Mouse (Mus musculus) heart, embryonic 10.5 days (tissue): ENCODE results near the gene Fxr2. TPM values are rescaled to one million over a fixed set of nuclear protein-coding genes. Genes with fewer than 3 reads are reported as not detected.
A peak's percentile ranks its signal among the peaks of the same experiment; 100 is the strongest.
"Not testable (repeated sequence)": the region's sequence is repeated elsewhere in the genome, so short reads cannot be mapped to it uniquely, and the experiment has no call there.

Experiments used
- DNase-seq: peaks from one replicate; pipeline ENCODE4 v3.0.0-alpha.2; 2017; ENCODE audit warnings: low spot score
- H3K27ac ChIP-seq: fragments of 300-500 bp; sonication (generic); 2 replicates; pipeline ENCODE4 v1.5.1; 2016; ENCODE audit warnings: mild to moderate bottlenecking
- H3K27me3 ChIP-seq: fragments of 300-500 bp; sonication (generic); 2 replicates; pipeline ENCODE4 v1.6.1; 2016; ENCODE audit warnings: mild to moderate bottlenecking; ENCODE audit not compliant: poor library complexity, insufficient read depth, severe bottlenecking
- H3K36me3 ChIP-seq: fragments of 300-500 bp; sonication (generic); 2 replicates; pipeline ENCODE4 v1.6.1; 2016; ENCODE audit warnings: mild to moderate bottlenecking, moderate library complexity
- H3K4me1 ChIP-seq: fragments of 300-500 bp; sonication (generic); 2 replicates; pipeline ENCODE4 v1.6.1; 2016; ENCODE audit warnings: mild to moderate bottlenecking
- H3K4me3 ChIP-seq: fragments of 300-500 bp; sonication (generic); 2 replicates; pipeline ENCODE4 v1.5.1; 2016; ENCODE audit warnings: mild to moderate bottlenecking, moderate library complexity
- H3K9me3 ChIP-seq: fragments of 300-500 bp; sonication (generic); 2 replicates; pipeline ENCODE4 v1.6.1; 2016; ENCODE audit warnings: mild to moderate bottlenecking, moderate library complexity
- WGBS: fragments of 180-500 bp; shearing (Covaris S2); methylation state at CpG from one replicate; pipeline ENCODE4 v1.1.7; 2016; 5-methylcytosine and 5-hydroxymethylcytosine counted together
- microRNA counts: library from miRNA; unstranded; fragments of <30 nt; microRNA quantifications from one replicate; lab custom pipeline; 2017
- microRNA-seq: library from miRNA; unstranded; fragments of <30 nt; microRNA quantifications from one replicate; pipeline ENCODE4, GENCODE M21; 2017
- polyA plus RNA-seq: library from polyadenylated mRNA; unstranded; fragments of >200 nt; fragmentation: Nextera tagmentation; extraction: Ambion mirVana; gene quantifications from 2 replicates; pipeline ENCODE4 v1.2.1, GENCODE M21; 2016

Fxr2 gene
- polyA plus RNA-seq, 1 experiment from 2014 or later, result 44.7 TPM

DNA sequence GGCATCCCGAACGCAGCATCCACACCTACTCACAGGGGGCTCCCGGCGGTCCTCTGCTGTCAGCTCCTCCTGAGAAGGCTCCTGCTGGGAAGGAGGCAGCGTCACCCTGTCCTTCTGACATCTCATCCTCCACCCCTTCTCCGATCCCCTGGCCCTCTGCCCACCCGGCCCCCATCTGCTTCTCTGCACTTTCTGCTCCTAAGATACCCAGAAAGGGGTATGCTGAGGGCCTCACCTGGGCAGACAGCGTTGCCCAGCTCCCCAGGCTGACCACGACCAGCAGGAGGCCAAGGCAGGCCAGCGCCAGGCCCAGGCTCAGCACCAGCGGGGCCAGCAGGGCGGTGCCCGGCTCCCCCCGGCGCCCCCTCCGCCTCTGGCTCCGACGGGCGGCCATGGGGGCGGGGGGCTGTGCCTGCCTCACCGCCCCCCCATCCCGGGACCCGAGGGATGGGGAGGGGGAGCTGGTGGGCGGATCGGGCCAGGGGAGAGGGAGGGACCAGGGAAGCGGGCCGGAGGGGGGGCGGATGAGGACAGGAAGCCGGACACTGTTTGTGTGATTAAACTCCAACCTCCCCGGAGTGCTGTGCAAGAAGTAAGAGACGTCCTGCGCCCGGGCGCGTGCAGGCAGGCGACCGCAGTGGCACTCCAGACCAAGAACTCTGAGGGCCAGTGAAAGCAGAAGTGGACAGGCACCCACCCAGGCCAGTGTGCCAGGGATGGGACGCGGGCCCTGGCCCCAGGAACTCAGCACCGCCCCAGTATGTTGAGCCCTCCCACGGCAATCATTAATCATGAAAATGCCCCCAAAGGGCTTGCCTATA is 62.8 kb downstream of the Fxr2 start, which contains the start of the genes Tnfsf12 and Tnfsfm13:
Gene Tnfsf12, minus strand, starts transcription at position 489 of the 821 bp plus-strand sequence.
Gene Tnfsfm13, minus strand, starts transcription at position 738 of the 821 bp plus-strand sequence.
- Histone ChIP-seq H3K4me1 (peaks cover 37% of the 10 kb centered on the region), H3K9me3 (no peaks in the 10 kb centered on the region)
- WGBS, result under 1% methylated on average over 40 of the region's 41 CpGs

DNA sequence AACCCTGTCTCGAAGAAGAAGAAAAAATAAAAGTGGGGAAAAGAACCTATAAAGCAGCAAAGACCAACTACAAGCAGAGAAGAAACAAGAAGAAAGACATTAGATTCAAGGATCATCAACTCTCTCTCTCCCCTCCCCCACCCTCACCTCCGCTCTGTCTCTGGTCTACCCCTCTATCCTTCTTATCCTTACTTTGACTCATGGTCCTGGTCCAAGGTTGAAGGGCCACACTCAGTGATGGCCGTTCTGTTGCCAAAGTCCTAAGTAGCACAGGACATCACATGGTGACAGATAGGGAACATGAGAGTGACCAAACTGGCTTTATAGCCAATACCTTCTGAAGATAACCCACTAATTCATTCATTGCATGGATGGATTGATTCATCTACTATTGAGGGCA is 64.6 kb downstream of the Fxr2 start:
- DNase-seq, result no peak
- Histone ChIP-seq H3K4me3 (no peak overlapping the region), H3K27ac (no peak overlapping the region), H3K36me3 (no peaks in the 10 kb centered on the region), H3K27me3 (no peaks in the 10 kb centered on the region), H3K4me1 (peaks cover 40% of the 10 kb centered on the region), H3K9me3 (no peaks in the 10 kb centered on the region)
- 83% methylated on average over 3 of the region's 3 CpGs for WGBS

More for the DNA sequence above, 62.8 kb downstream of the Fxr2 start, which contains the start of the genes Tnfsf12 and Tnfsfm13:
- H3K27ac ChIP-seq, result peak within 1 kb of the TSS; percentile 93
- DNase-seq, result peak; percentile 83
- no peaks in the 10 kb centered on the region for H3K36me3 ChIP-seq
- H3K4me3 ChIP-seq, result peak within 1 kb of the TSS; percentile 79
- no peaks in the 10 kb centered on the region for H3K27me3 ChIP-seq

DNA sequence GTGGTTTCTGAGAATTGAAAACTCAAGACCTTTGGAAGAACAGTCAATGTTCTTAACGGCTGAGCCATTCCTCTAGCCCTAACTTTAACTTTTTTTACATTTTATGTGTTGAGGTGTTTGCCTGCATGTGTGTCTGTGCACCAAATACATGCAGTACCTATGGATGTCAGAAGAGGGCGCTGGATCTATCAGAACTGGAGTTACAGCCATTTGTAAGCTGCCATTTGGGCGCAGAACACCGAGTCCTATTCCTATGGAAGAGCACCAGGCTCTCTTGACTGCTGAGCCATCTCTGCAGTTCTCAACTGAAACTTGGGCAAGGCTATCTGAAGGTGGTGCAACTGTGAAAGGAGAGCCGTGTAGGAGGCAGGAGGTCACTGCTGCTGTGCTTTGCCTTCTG is 65.8 kb downstream of the Fxr2 start:
- 72% methylated on average over 5 of the region's 5 CpGs for WGBS
- H3K9me3 ChIP-seq, result no peaks in the 10 kb centered on the region

DNA sequence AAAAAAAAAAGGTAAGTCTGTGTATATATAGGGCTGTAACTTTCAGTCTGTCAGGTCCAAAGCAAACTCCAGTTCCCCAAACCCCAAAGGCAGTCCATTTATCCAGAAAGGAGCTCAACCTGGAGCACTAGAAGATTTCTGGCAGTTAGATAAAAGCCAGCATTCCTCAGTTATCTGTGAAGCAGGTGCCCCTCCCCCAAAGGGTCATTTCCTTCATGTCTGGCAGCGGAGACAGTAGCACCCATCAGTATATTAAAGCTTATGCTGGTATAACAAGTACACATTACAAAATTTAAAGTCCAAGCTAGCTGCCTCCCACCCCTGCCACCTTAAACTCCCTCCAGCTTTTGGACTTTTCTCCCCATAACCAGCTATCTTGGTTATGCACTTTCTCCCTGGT is 66.8 kb downstream of the Fxr2 start:
- Histone ChIP-seq H3K27me3 (no peaks in the 10 kb centered on the region), H3K4me1 (peaks cover 33% of the 10 kb centered on the region), H3K36me3 (no peaks in the 10 kb centered on the region), H3K4me3 (0 out of 2 replicates have a peak overlapping the region, but pooled peaks have one; percentile 15), H3K9me3 (no peaks in the 10 kb centered on the region), H3K27ac (peak overlapping the region; percentile 56; the same call in 1 of the 2 replicates)
- no peak for DNase-seq
- WGBS, result 22% methylated on average over 1 of the region's 1 CpGs

More for the DNA sequence above, 65.8 kb downstream of the Fxr2 start:
- Histone ChIP-seq H3K4me3 (no peak overlapping the region), H3K27me3 (no peaks in the 10 kb centered on the region), H3K4me1 (peaks cover 33% of the 10 kb centered on the region), H3K36me3 (no peaks in the 10 kb centered on the region), H3K27ac (no peak overlapping the region)
- DNase-seq, result no peak

DNA sequence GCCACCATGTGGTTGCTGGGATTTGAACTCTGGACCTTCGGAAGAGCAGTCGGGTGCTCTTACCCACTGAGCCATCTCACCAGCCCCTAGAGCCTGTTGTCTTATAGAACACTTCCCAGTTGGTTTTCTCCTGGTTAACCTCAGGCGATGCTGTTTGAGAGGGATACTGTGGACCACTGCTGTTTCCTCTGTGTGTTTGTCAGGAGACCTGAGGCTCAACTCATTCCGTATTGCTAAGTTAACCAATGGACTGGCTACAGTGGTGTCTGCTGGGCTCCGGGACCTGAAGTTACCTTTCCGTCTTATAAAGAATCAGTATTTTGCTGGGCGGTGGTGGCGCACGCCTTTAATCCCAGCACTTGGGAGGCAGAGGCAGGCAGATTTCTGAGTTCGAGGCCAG is 70.1 kb downstream of the Fxr2 start:
- not testable (repeated sequence) for H3K9me3 ChIP-seq
- WGBS, result 94% methylated on average over 10 of the region's 10 CpGs

More for the DNA sequence above, 70.1 kb downstream of the Fxr2 start:
- peaks cover 17% of the 10 kb centered on the region for H3K4me1 ChIP-seq
- H3K27me3 ChIP-seq, H3K4me3 ChIP-seq, DNase-seq, H3K27ac ChIP-seq, H3K36me3 ChIP-seq: not testable (repeated sequence)

MicroRNA genes within 50 kb of the gene (microRNA counts, 519-probe panel; counts per million panel counts)
- not detected for microRNA mmu-miR-1934 (lab: Ali Mortazavi, UCI)
- 2,799 counts per million, percentile 10 among the panel's probes with 10 or more counts for microRNA mmu-miR-467f (lab: Ali Mortazavi, UCI)

Small RNA genes lying within 50 kb of the gene (microRNA-seq; reads per million reads assigned to microRNA genes)
- gene Mir1934 (10.1 reads per million, percentile 24 among the genes with 10 or more reads in this experiment), gene Mir467f (not detected)

Other genes with a start within 250 kb of the Fxr2 start
- gene Naa38, start 237.5 kb upstream of the Fxr2 start, polyA plus RNA-seq, result 158 and 165 TPM in 2 replicates
- gene Cyb5d1, start 237.4 kb upstream of the Fxr2 start, polyA plus RNA-seq, result 27.4 and 31.8 TPM in 2 replicates
- 38.9 and 52.5 TPM in 2 replicates for gene Tmem88, start 234.8 kb upstream of the Fxr2 start, polyA plus RNA-seq
- 20.9 and 26.9 TPM in 2 replicates for gene Kdm6b, start 219.3 kb upstream of the Fxr2 start, polyA plus RNA-seq
- gene Dnah2, start 83.9 kb upstream of the Fxr2 start, polyA plus RNA-seq, result 0.18 and 0.95 TPM in 2 replicates
- 61.0 and 89.9 TPM in 2 replicates for gene Efnb3, start 72.8 kb upstream of the Fxr2 start, polyA plus RNA-seq
- gene Wrap53, start 52.7 kb upstream of the Fxr2 start, polyA plus RNA-seq, result 27.2 and 32.4 TPM in 2 replicates
- gene Trp53, start 52.6 kb upstream of the Fxr2 start, polyA plus RNA-seq, result 104 and 161 TPM in 2 replicates
- 15.6 and 24.1 TPM in 2 replicates for gene Atp1b2, start 27.0 kb upstream of the Fxr2 start, polyA plus RNA-seq
- 0.25 and 7.5 TPM in 2 replicates for gene Shbg, start 15.1 kb upstream of the Fxr2 start, polyA plus RNA-seq
- gene Sat2, start 11.0 kb upstream of the Fxr2 start, polyA plus RNA-seq, result 18.8 and 21.8 TPM in 2 replicates
- 0.15 TPM in 1 of 2 replicates, not detected in the other for gene Sox15, start 22.3 kb downstream of the Fxr2 start, polyA plus RNA-seq
- 62.1 and 63.7 TPM in 2 replicates for gene Mpdu1, start 29.7 kb downstream of the Fxr2 start, polyA plus RNA-seq
- 2.0 and 4.4 TPM in 2 replicates for gene Cd68, start 33.2 kb downstream of the Fxr2 start, polyA plus RNA-seq
- 481 and 586 TPM in 2 replicates for gene Eif4a1, start 39.4 kb downstream of the Fxr2 start, polyA plus RNA-seq
- gene Senp3, start 49.1 kb downstream of the Fxr2 start, polyA plus RNA-seq, result 95.3 and 108 TPM in 2 replicates
- 0.25 TPM in 1 of 2 replicates, not detected in the other for gene Tnfsf13, start 52.8 kb downstream of the Fxr2 start, polyA plus RNA-seq
- gene Tnfsf12, start 62.9 kb downstream of the Fxr2 start, polyA plus RNA-seq, result 3.0 and 4.7 TPM in 2 replicates
- 1.8 and 2.2 TPM in 2 replicates for gene Tnfsfm13, start 63.1 kb downstream of the Fxr2 start, polyA plus RNA-seq
- 24.9 and 29.6 TPM in 2 replicates for gene Polr2a, start 125.6 kb downstream of the Fxr2 start, polyA plus RNA-seq
- 0.16 TPM in 1 of 2 replicates, not detected in the other for gene Slc35g3, start 129.0 kb downstream of the Fxr2 start, polyA plus RNA-seq
- 1.7 and 2.4 TPM in 2 replicates for gene Zbtb4, start 132.9 kb downstream of the Fxr2 start, polyA plus RNA-seq
- gene Chrnb1, start 163.0 kb downstream of the Fxr2 start, polyA plus RNA-seq, result 3.9 and 4.9 TPM in 2 replicates
- 0.97 and 1.1 TPM in 2 replicates for gene Fgf11, start 168.9 kb downstream of the Fxr2 start, polyA plus RNA-seq
- gene Tmem102, start 172.6 kb downstream of the Fxr2 start, polyA plus RNA-seq, result 1.5 and 1.8 TPM in 2 replicates
- gene Gm39566, start 182.3 kb downstream of the Fxr2 start, polyA plus RNA-seq, result not detected in 2 replicates
- gene Spem2, start 185.5 kb downstream of the Fxr2 start, polyA plus RNA-seq, result 0.08 TPM in 1 of 2 replicates, not detected in the other
- gene Spem1, start 189.2 kb downstream of the Fxr2 start, polyA plus RNA-seq, result not detected in 2 replicates
- 1.3 and 3.7 TPM in 2 replicates for gene Nlgn2, start 204.8 kb downstream of the Fxr2 start, polyA plus RNA-seq
- gene Tmem256, start 205.5 kb downstream of the Fxr2 start, polyA plus RNA-seq, result 294 and 327 TPM in 2 replicates
- 72.7 and 74.5 TPM in 2 replicates for gene Plscr3, start 213.4 kb downstream of the Fxr2 start, polyA plus RNA-seq
- gene Tnk1, start 225.7 kb downstream of the Fxr2 start, polyA plus RNA-seq, result 0.28 and 1.2 TPM in 2 replicates
- not detected in 2 replicates for gene Tmem95, start 245.0 kb downstream of the Fxr2 start, polyA plus RNA-seq
- 5.0 and 6.2 TPM in 2 replicates for gene Kctd11, start 248.4 kb downstream of the Fxr2 start, polyA plus RNA-seq